Mouse (Mus musculus) testis, adult 2 months (tissue): ENCODE data around the gene Kcnh3.
"Not testable (repeated sequence)": the region's sequence is repeated elsewhere in the genome, so short reads cannot be mapped to it uniquely, and the experiment has no call there.

Experiments used
- CTCF ChIP-seq: fragments of 200-500 bp; IDR thresholded peaks from 2 replicates; pipeline ENCODE4 v1.5.1; 2012; ENCODE audit warnings: low read depth, mild to moderate bottlenecking, inconsistent platforms, low read length, moderate library complexity; ENCODE audit not compliant: control insufficient read depth, insufficient read depth, insufficient replicate concordance
- POLR2A ChIP-seq: fragments of 200-500 bp; IDR thresholded peaks from 2 replicates; pipeline ENCODE4 v1.6.1; 2012; ENCODE audit warnings: low read depth, mild to moderate bottlenecking, inconsistent platforms, low read length, moderate library complexity; ENCODE audit not compliant: control insufficient read depth

- TF ChIP-seq POLR2A, CTCF: not testable (repeated sequence)
Measured at GRCm38 (mm10) chr15:99251111-99251510, 26.4 kb downstream of the Kcnh3 start.
